Mouse (Mus musculus): ENCODE measurements around the gene Adcy1. TPM values are rescaled to one million over a fixed set of nuclear protein-coding genes. Genes with fewer than 3 reads are reported as not detected.

The Adcy1 gene
- total and polyA plus RNA-seq, 2 experiments from 2014 or later, result 14.9 to 182 TPM

- Histone ChIP-seq H3K9ac (replicated peaks; ENCODE audit: low read length) (no peak overlapping the region), H3K4me1 (ENCODE audit: insufficient read depth, low read length) (peaks cover 2% of the 10 kb centered on the region), H3K27ac (no peak overlapping the region), H3K4me2 (ENCODE audit: low read depth, low read length) (no peak overlapping the region; the same call in 1 of the 2 replicates), H3K4me3 (ENCODE audit: low read length) (no peak overlapping the region), H3K36me3 (ENCODE audit: insufficient read depth, low read length) (no peaks in the 10 kb centered on the region), H3K27me3 (ENCODE audit: insufficient read depth, low read length) (no peaks in the 10 kb centered on the region), H3K9me3 (ENCODE audit: low read length) (no peaks in the 10 kb centered on the region)
- DNase-seq (ENCODE audit: low spot score) (no peak), ATAC-seq (no peak)
- TF ChIP-seq CTCF (IDR thresholded peaks at IDR 0.05; ENCODE audit: low read depth), result no peak
- 35% methylated on average over 6 of the region's 6 CpGs for WGBS
These were observed 1.3 kb upstream of the Adcy1 start for GRCm38 (mm10) chr11:7061961-7062360.

GRCm38 (mm10) chr11:7062566-7062965 is 723 bp upstream of the Adcy1 start:
- no peak for TF ChIP-seq CTCF (IDR thresholded peaks at IDR 0.05; ENCODE audit: low read depth)
- peak overlapping the region; percentile 71; the same call in 1 of the 2 replicates for H3K27ac ChIP-seq
- H3K27me3 ChIP-seq (ENCODE audit: insufficient read depth, low read length), result no peaks in the 10 kb centered on the region
- ATAC-seq (peak; percentile 6; the same call in 1 of the 2 replicates), DNase-seq (ENCODE audit: low spot score) (peak; percentile 35)
- no peaks in the 10 kb centered on the region for H3K36me3 ChIP-seq (ENCODE audit: insufficient read depth, low read length)
- H3K9me3 ChIP-seq (ENCODE audit: low read length), result no peaks in the 10 kb centered on the region
- peak overlapping the region; percentile 76 for H3K9ac ChIP-seq (replicated peaks; ENCODE audit: low read length)
- peak overlapping the region; percentile 89 for H3K4me2 ChIP-seq (ENCODE audit: low read depth, low read length)
- H3K4me1 ChIP-seq (ENCODE audit: insufficient read depth, low read length), result peaks cover 2% of the 10 kb centered on the region
- WGBS, result 8% methylated on average over 10 of the region's 10 CpGs
- H3K4me3 ChIP-seq (ENCODE audit: low read length), result peak overlapping the region; percentile 71

DNA sequence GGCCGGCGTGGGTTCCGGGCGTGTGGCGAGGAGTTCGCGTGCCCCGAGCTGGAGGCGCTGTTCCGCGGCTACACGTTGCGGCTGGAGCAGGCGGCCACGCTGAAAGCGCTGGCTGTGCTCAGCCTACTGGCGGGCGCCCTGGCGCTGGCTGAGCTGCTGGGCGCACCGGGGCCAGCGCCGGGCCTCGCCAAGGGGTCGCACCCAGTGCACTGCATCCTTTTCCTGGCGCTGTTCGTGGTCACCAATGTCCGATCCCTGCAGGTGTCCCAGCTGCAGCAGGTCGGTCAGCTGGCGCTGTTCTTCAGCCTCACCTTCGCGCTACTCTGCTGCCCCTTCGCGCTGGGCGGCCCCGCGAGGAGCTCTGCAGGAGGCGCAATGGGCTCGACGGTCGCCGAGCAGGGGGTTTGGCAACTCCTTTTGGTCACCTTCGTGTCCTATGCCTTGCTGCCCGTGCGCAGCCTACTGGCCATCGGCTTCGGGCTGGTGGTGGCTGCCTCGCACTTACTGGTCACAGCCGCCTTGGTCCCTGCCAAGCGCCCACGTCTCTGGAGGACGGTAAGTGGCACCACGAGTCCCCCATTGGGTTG is 485 bp downstream of the Adcy1 start:
- TF ChIP-seq CTCF (IDR thresholded peaks at IDR 0.05; ENCODE audit: low read depth), result peak; percentile 30; the same call in 1 of the 2 replicates
- no peaks in the 10 kb centered on the region for H3K27me3 ChIP-seq (ENCODE audit: insufficient read depth, low read length)
- WGBS, result under 1% methylated on average over 42 of the region's 53 CpGs
- H3K36me3 ChIP-seq (ENCODE audit: insufficient read depth, low read length), result no peaks in the 10 kb centered on the region
- peak overlapping the region; percentile 71 for H3K4me3 ChIP-seq (ENCODE audit: low read length)
- no peaks in the 10 kb centered on the region for H3K9me3 ChIP-seq (ENCODE audit: low read length)
- peaks cover 2% of the 10 kb centered on the region for H3K4me1 ChIP-seq (ENCODE audit: insufficient read depth, low read length)
- H3K27ac ChIP-seq, result peak overlapping the region; percentile 71; the same call in 1 of the 2 replicates
- ATAC-seq (peak; percentile 44), DNase-seq (ENCODE audit: low spot score) (peak; percentile 62)
- H3K4me2 ChIP-seq (ENCODE audit: low read depth, low read length), result peak overlapping the region; percentile 89
- peak overlapping the region; percentile 76 for H3K9ac ChIP-seq (replicated peaks; ENCODE audit: low read length)

- Histone ChIP-seq H3K36me3 (ENCODE audit: insufficient read depth, low read length) (no peaks in the 10 kb centered on the region), H3K9me3 (ENCODE audit: low read length) (no peaks in the 10 kb centered on the region), H3K4me3 (ENCODE audit: low read length) (peak overlapping the region; percentile 71), H3K4me1 (ENCODE audit: insufficient read depth, low read length) (peaks cover 2% of the 10 kb centered on the region), H3K27me3 (ENCODE audit: insufficient read depth, low read length) (no peaks in the 10 kb centered on the region), H3K9ac (replicated peaks; ENCODE audit: low read length) (peak overlapping the region; percentile 76), H3K27ac (no peak overlapping the region), H3K4me2 (ENCODE audit: low read depth, low read length) (peak overlapping the region; percentile 89)
- TF ChIP-seq CTCF (IDR thresholded peaks at IDR 0.05; ENCODE audit: low read depth), result no peak
- DNase-seq (ENCODE audit: low spot score) (peak; percentile 36), ATAC-seq (no peak)
- WGBS, result 6% methylated on average over 25 of the region's 26 CpGs
These were observed 1.3 kb downstream of the Adcy1 start for GRCm38 (mm10) chr11:7064484-7065185.

- Histone ChIP-seq H3K4me3 (ENCODE audit: low read length) (peak overlapping the region; percentile 71), H3K27me3 (ENCODE audit: insufficient read depth, low read length) (no peaks in the 10 kb centered on the region), H3K36me3 (ENCODE audit: insufficient read depth, low read length) (no peaks in the 10 kb centered on the region), H3K9ac (replicated peaks; ENCODE audit: low read length) (peak overlapping the region; percentile 76), H3K9me3 (ENCODE audit: low read length) (no peaks in the 10 kb centered on the region), H3K4me1 (ENCODE audit: insufficient read depth, low read length) (peaks cover 2% of the 10 kb centered on the region), H3K4me2 (ENCODE audit: low read depth, low read length) (peak overlapping the region; percentile 89), H3K27ac (no peak overlapping the region)
- DNase-seq (ENCODE audit: low spot score) (no peak), ATAC-seq (no peak)
- TF ChIP-seq CTCF (IDR thresholded peaks at IDR 0.05; ENCODE audit: low read depth), result no peak
- WGBS, result 18% methylated on average over 4 of the region's 4 CpGs
These were observed 2.1 kb downstream of the Adcy1 start for GRCm38 (mm10) chr11:7065388-7065787.

DNA sequence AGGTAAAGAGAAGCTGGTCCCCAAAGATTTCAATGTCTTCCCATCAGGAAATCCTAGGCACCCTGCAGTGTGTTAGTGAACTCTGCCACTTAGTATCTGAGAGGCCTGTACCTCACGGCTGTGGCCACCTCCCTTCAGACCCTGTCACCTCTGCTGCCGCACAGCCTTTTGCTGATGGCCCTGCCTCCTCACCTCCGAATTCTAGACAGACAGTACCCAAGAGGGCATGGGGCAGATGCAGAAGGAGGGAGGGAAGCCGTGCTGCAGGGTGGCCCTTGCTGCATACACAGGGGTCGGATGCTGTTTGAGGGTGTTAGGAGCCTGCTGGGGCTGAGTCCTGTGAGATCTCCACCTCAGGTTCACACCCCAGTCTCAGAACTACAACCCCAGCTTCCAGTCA is 2.6 kb downstream of the Adcy1 start:
- no peak for ATAC-seq
- Histone ChIP-seq H3K27ac (no peak overlapping the region), H3K9ac (replicated peaks; ENCODE audit: low read length) (peak overlapping the region; percentile 76; the same call in 1 of the 2 replicates), H3K9me3 (ENCODE audit: low read length) (no peaks in the 10 kb centered on the region), H3K4me1 (ENCODE audit: insufficient read depth, low read length) (peaks cover 2% of the 10 kb centered on the region), H3K4me3 (ENCODE audit: low read length) (peak overlapping the region; percentile 71), H3K4me2 (ENCODE audit: low read depth, low read length) (peak overlapping the region; percentile 89), H3K36me3 (ENCODE audit: insufficient read depth, low read length) (no peaks in the 10 kb centered on the region), H3K27me3 (ENCODE audit: insufficient read depth, low read length) (no peaks in the 10 kb centered on the region)
- no peak for DNase-seq (ENCODE audit: low spot score)
- 42% methylated on average over 5 of the region's 5 CpGs for WGBS
- TF ChIP-seq CTCF (IDR thresholded peaks at IDR 0.05; ENCODE audit: low read depth), result no peak

Data from hindbrain, postnatal 0 days (tissue).